Mouse (Mus musculus) gonadal fat pad, adult 2 months (tissue): ENCODE results near the gene Id1. TPM values are rescaled to one million over a fixed set of nuclear protein-coding genes. Genes with fewer than 3 reads are reported as not detected.

Experiments used
- DNase-seq: peaks from one replicate; pipeline ENCODE4 v3.0.0-alpha.2; 2012; ENCODE audit warnings: low read depth
- polyA plus RNA-seq: library from polyadenylated mRNA; depleted of rRNA; stranded (reverse); fragments of >200 nt; gene quantifications from 2 replicates; pipeline ENCODE4 v1.2.3, GENCODE M21; 2012; rRNA removed

The Id1 gene
- polyA plus RNA-seq = 78.7 and 137 TPM in 2 replicates

DNA sequence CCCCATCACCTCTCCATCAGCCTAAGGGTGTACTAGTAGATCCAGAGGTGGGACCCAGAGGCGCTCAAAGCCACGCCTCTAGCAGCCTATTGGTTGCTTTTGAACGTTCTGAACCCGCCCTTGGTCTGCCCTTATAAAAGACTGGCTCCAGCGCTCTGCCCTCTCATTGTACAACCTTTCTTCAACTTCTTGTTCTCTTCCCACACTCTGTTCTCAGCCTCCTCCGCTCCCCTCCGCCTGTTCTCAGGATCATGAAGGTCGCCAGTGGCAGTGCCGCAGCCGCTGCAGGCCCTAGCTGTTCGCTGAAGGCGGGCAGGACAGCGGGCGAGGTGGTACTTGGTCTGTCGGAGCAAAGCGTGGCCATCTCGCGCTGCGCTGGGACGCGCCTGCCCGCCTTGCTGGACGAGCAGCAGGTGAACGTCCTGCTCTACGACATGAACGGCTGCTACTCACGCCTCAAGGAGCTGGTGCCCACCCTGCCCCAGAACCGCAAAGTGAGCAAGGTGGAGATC is at the start of gene Id1:
Gene Id1 (plus strand): TSS at position 162 of the 512 bp plus-strand sequence.
- peak; percentile 54 for DNase-seq

DNA sequence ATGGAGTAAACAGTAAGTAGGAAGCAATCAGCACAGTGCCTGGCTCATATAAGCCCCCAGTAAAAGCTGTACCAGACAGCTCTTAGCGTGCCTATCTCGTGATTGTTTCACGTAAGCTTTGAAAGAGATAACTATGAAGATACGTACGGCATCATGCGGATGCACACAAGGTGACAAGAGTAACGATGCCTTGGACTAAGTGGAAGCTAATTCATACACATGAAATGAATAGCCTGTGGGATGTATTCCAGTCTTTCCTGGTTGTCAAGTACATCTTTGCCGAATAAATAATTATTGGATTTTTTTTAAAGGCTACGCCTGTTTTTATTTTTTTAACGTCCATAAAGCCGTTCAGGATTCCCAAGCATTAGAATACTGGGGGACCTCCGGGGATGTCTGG is 49.7 kb upstream of the Id1 start:
- no peak for DNase-seq

DNA sequence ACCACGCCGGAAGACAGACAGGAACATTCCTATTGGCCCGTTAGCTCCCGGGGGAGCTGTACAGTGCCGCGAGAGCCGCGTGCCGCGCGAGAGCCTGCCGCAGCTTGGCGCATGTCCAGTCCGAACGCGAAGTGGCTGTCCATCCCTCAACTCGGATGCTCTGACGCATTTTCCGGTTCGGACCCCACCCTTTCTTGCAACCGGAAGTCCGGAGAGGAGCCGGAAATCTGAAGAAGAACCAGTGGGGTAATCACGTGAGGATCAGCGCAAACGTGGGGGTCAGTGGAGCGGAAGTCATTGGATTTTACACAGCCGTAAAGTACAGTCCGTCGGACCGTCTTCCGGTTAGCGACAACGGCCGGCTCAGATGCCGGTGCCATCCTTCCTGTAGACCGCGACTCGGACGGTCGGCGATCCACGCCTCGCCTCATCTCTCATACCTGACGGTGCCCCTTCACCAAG is 49.2 kb upstream of the Id1 start, which contains the start of gene Mcts2:
Gene Mcts2 (plus strand): TSS at position 230 of the 462 bp plus-strand sequence.
- peak; percentile 45 for DNase-seq

DNA sequence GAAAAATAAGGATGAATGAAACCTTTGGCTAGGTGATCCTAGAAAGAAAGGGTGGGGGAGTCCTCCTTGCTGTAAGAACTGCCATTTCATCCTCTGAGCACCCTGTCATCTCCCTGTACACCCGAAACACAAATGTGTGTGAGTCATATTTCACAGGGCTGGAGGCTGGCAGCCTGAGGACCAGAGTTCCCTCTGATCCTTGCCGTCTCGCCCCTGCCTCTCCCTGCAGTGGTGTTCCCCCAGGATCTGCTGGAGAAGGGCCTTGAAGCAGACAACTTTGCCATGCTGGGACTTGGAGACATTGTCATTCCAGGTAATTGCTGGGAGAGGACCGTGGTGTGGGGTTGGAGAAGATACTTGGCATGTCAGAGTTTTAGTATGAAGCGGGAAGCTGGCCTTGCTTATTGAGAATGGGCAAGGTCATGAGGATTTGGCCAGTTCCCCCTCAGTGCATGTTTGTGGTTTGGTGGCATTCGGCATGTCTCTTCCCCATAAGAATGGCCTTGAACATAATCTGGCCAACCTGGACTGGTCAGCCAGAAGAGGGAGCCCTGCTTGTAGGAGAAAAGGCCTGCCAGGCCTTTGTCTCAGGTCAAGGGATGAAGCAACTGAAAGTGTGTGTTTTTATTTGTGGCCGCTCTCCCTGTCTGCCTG is 44.4 kb upstream of the Id1 start:
- no peak for DNase-seq

DNA sequence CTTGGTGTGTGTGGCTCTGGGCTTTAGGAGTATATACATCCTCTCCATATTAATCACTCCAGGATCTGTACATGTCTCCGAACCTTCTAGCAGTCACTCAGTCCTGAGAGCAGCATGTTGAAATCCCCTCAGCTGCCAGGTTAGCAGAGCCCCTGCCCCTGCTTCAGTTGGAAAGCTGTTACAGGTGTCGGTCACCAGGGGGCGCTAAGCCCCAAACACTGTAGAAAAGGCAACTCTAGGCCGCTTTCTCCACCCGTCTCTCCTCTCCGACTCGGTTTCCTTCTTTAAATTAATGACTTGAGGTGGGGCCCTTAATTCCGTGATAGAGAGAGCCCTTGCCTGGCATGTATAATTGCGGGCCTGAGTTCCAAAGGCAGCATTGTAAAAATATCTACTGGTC is 42.8 kb upstream of the Id1 start:
- no peak for DNase-seq

DNA sequence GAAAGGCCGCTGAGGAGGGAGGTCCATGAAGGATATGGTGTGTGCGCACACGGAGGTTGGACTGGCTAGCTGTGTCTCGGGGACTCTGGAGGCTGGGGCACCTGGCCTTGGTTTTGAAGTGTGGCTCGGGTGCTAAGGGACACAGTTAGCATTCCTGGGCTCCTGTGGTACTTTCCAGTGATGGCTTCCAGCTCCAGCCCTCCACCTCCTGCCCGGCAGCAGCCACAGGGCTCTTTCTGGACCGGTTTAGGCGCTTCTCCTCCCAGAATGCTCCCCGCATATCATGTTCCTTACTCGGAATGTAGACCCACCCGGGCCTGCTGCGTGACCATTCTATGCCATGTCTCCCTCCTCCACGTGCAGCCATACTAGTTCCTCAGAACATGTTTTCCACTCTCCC is 42.3 kb upstream of the Id1 start:
- no peak for DNase-seq

DNA sequence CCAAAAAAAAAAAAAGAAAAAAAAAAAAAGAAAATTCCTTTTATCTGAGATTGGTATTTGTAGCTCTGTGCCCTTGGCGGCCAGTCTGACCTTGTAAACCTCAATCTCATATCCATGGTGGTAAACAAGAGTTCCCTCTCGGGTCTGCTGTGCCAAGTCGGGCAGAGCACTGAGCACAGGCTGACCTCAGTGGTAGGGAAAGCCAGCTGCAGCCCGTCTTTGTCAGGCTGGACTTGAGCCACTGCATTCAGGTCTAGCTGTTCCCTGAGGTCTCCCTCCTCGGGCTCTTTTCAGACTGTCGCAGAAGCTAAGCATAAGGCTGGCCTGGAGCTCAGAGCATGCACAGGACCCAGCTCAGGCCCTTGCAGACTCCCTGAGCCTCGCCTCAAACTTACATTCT is 41.3 kb upstream of the Id1 start:
- DNase-seq = no peak

DNA sequence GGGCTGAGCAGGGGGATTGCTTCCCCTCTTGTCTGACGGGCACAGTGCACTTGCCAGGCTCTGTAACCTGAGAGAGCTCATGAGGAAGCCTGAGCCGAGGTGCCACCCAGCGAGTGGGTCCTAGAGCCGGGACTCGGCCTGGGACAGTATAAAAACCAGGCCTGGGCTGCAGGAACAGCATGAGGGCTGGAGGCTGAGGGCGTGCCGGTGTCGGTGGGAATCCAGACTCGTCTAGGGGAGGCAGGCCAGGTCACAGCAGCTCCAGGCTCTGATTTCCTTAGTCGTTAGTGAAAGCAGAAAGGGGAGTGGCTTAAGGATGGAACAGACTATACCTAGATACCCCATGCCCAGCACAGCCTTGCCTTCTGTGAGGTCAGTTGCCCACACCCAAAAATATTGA is 40.0 kb upstream of the Id1 start:
- DNase-seq = no peak

DNA sequence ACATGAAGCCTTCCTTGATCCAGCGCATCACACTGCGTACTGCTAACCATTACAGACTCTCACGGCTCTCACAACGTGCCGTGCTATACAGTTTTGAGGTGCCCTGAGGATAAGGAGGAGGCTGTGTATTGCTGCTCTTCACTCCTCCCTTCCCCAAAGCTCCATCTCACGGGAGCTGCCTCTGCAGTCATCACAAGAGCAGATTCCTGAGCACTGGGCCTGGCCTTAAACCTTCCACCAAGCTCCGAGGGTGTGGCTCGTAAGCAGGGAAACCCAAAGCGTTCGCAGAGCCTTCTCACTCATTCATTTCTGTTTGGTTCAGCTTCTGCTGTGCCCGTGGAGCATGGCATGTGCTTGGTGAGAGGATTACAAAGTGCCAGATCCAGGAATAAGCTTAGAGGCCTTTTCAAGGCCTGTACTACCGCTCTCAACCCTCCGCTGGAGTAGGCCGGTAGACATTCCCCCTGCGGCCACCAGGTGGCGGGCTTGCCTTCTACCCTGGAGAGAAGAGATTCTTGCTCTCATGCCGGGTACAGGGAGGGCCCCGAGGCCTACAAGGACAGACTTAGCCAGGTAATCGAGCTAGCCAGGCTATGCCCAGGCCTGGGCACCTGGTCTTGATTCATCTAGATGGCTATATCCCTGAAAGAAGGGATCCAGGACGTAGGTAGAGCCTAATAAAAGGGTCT is 39.4 kb upstream of the Id1 start:
- DNase-seq = no peak

DNA sequence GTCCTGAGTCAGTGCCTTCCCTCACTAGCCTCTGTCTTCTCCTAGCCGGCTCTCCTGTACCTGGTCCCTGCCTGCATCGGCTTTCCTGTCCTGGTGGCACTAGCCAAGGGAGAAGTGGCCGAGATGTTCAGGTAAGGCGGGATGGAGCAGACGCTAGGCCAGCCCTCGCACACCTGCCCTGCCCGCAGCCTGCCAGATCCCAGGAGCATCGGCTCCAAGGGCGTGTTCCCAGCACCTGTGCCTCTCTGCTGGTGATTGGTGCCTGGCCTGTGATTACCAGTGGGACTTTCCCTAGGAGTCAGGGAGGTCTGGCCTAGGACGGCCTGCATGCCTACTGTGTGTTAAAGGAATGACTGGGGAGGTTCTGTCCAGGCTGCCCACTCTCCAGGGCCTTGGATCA is 35.9 kb upstream of the Id1 start:
- DNase-seq = no peak

DNA sequence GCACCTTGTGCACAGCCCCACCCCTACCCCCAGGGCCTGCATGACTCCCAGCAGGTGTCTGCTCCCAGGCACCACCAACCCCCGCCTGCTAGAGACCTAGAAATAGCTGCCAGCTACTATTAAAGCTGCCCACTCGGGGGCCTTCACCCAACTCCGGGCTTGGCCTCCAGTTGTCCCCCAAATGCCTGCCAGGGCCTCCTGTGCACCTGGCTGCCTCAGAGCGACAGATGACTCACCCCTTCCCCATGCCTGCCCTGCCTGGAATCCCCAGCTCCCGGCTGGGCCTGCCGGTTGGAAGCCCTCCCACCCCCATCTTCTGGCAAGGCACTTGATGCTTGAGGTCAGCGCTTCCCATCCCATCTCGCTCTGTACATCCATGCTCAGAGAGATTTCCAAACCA is 35.3 kb upstream of the Id1 start:
- DNase-seq = no peak

DNA sequence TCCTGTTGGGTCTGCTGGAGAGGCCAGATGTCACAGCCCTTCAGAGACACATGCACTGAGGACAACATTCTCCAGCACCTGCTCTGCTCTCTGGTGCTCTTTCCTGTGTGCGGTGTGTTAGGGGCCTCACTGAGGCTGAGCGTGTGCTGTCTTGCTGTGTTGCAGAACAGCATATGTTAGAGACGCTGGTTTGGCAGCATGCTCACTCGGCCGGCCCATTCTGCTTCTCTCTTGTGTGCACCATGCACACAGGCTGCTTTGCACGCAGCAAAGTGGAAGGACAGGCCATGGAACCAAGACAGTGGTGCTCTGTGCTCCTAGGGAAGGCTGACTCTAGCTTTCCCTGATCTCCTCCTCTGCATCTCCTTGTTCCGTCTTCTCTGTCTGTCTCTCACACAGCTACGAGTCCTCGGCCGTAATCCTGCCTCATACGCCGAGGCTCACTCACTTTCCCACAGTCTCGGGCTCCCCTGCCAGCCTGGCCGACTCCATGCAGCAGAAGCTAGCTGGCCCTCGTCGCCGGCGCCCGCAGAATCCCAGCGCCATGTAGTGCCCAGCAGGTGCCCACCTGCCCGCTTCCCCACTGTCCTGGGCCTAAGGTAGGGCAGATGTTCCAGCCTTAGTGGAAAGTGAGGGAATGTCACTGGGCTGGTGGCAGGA is 32.3 kb upstream of the Id1 start:
- DNase-seq = no peak

DNA sequence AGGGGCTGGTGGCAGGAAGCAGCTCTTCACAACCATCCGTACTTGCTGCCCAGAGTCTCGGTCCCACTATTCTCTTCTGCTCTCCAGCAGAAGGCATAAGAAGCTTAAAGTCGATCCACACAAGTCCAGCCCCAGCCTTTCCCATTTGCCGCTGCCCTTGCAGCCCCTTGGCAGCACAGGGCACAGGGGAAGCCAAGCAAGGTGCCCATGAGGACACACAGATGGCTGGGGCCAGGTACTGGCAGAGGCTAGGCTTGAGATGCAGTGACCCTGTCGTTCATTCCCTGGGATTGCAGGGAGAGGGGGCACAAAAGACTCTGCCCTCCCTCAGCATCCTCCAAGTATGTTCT is 31.8 kb upstream of the Id1 start:
- no peak for DNase-seq

DNA sequence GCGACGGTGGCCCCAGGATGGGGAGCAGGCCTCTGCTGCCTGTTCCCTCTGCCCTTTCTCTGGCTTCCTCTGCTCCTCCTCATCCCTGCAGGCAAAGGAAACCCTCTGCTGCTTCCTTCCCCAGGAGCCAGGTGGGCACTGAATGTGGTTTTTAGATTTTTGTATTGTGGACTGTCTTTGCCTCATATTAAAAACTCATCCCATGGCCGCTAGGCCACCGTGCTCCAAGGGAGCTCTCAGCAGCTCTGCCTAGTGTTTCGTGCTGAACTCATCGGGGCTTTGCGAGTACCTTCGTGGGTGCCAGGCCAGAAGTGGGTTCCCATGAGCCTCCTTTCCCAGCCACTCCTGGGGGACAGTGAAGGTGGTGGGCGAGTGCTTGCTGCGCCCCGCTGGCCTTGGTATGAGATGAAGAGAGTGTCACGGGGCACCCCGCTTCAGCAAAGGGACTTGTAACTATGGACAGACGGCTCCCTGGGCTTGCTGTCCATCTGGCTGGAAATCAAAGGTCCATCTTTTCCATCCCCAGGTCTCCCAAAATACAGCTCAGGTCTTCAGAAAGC is 31.2 kb upstream of the Id1 start:
- DNase-seq = no peak

DNA sequence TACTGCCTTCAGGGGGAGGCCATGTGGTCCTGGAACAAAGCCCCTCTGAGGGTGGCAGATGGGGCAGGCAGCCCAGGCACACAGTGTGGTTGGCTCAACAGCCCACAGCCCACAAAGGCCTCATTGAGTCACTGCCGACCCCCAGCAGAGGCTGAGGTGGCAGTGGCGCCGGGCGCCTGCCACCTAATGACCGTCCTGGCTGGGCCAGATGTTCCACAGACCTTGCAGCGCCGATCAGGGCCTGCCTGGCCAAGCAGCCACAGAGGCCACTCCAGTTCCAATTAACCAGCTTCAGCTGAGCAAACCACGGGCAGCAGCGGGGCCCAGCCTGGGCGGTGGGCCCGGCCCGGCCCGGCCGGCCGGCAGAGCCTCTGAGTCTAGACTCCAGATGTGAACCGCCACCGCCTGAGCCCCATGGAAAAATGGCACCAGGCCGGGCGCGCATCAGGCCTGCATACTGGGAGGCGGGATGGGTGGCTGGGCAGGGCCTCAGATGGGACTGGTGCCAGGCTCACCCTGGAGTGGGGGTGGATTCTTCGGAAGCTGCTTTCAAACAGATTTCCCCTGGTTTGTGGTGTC is 30.0 kb upstream of the Id1 start:
- DNase-seq = no peak

DNA sequence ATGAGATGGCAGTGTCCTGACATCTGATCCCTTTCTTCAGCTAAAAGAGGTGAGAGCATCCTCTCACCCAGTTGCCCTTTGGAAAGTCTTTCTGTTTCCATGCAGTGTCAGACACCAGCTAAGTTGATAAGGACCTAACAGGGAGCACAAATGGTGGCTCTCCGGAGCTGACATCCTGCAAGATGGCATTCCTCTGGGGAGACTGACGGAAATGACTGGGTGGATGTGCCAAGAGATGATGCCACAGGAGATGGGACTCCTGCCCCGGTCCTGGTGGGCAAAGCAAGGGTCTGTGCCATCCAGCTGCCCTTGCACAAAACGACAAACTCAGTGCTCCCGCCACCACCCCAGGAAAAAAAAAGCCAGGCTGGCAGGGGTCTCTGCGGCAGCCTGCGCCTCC is 28.9 kb upstream of the Id1 start:
- no peak for DNase-seq

DNA sequence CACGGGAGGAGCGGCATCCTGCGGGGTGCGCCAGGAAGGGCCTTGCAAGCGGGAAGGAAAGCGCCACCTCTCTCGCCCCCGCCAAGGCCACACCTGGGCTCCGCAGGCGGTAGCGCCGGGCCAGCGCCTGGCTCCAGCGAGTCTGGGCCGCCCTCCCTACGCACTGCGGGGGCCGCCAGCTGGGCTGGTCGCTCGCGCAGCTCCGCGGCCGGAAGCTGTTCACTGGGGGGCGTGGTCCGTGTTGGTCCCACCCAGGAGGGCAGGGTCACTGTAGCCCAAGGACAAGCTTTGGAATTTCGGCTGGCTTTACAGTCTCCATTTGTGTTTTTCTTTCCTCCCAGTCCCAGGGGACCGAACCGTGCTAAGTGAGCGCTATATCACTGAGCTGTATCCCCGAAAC is 28.4 kb upstream of the Id1 start:
- DNase-seq = peak; percentile 47

DNA sequence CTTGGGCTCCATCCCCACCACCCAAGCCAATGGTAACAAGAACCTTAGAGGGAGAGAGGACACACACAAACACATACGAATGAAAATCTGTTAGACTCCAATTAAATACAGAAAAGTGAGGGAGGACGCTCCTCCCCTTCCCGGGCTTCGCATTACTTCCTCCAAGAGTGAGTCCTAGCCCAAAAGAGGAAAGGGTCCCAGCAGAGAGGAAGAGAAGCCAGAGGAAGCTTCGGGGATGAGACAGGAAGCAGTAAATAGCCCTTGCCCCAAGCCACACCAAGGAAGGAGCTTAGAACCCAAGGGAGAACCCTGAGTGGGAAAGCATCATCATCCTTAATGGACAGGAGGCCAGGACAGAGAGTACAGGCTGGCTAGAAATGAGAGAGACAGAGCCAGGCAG is 27.0 kb upstream of the Id1 start:
- DNase-seq = no peak

DNA sequence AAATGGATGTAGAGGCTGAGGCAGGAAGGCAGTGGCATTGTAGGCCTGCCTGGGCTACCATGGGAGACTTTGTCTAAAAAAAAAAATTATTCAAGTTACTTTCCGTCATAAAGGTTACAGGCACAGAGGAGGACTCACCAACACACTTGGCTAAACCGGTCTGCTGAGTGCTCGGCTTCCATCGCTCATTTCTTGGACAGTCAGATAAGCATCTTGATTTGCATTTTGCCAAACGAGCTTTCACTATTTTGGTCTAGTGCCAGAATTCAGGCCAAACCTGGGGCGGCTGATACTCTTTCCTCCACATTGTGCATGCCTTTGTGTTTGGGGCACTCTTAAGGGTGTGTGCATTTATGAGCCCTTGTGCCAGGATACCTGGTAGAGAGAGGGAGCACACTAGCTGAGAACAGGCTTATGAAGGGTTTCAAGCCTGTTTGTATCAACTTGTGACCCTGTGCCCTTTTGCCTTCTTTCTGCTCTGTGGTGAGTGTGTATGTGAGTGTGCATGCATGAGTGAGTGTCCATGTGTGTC is 19.7 kb upstream of the Id1 start:
- peak; percentile 87 for DNase-seq

DNA sequence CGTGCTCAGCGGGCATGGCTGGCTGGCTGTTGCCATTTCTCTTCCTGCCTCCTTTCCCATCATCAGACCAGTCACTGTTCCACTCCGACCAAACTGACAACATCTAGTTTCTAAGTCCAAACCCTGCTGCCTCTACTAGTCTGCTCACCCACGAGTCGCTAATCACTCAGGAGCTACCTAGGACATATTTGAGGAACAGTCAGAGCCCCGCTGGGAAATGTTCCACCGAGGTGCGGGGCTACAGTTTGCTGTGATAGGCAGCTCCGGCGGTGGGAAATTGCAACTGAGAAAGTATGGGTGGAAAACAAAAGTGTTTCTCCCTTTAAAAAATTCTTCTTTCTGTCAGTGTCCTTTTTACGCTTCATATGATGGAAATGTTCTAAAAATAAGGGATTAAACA is 18.4 kb upstream of the Id1 start:
- DNase-seq = no peak

DNA sequence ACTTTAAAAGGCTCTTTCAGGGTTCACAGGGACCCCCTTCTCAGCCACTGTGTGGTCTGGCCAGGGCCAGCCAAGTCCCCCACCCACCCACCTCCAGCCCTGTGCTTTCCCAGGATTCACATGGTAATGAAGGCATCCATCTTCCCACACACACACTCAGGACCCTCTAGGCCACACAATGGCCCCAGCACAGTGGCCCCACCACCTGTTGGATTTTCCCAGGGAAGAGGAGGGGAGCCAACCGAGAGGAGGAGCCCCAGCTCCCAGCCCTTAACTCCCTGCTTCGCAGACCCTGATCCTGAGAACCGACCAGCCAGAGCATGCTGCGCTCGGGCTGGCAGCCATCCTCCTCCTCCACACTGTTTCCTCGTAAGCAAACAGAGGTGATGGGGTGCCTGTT is 18.0 kb upstream of the Id1 start:
- no peak for DNase-seq
